Comparison of ENCODE assay signal across 8 mouse cellular contexts in the genomic region with DNA sequence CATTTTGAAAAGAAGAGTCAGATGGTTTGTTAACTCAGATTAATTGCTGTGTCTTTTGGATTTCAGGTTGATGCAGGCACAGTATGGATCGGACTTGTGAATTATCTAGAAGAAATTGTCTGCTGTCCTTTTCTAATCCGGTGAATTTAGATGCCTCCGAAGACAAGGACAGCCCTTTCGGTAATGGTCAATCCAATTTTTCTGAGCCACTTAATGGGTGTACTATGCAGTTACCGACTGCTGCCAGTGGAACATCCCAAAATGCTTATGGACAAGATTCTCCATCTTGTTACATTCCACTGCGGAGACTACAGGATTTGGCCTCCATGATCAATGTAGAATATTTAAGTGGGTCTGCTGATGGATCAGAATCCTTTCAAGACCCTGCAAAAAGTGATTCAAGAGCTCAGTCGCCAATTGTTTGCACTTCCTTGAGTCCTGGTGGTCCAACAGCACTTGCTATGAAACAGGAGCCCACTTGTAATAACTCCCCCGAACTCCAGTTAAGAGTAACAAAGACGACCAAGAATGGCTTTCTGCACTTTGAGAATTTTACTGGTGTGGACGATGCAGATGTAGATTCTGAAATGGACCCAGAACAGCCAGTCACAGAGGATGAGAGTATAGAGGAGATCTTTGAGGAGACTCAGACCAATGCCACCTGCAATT. TPM values are rescaled to one million over a fixed set of nuclear protein-coding genes. Genes with fewer than 3 reads are reported as not detected.
DNase-seq lines count a peak whose midpoint lies in the region; ATAC-seq and TF ChIP-seq lines count a peak whose summit lies in the region.

No protein-coding gene starts in this region.

- H3K9ac ChIP-seq in limb, embryonic 15.5 days = peak overlapping the region; percentile 89
- H3K9ac ChIP-seq in stomach, embryonic 16.5 days (ENCODE audit: low read length) = peak overlapping the region; percentile 94

- DNase-seq in spleen, adult 2 months (ENCODE audit: low read depth in 1 of 2, low spot score in 2 of 2) = no peak
- no peak for DNase-seq in spleen, postnatal 14 days (ENCODE audit: low spot score in 2 of 2)
- no peak for DNase-seq in adrenal gland, adult (ENCODE audit: inconsistent age in 2 of 2, low spot score in 1 of 2)
- no peak for DNase-seq in adipocyte (ENCODE audit: low spot score)

- H3K4me2 ChIP-seq in limb, embryonic 15.5 days = peak overlapping the region; percentile 86
- peak overlapping the region; percentile 96 for H3K4me2 ChIP-seq in stomach, embryonic 16.5 days (ENCODE audit: low read depth, low read length)

- H3K27ac ChIP-seq in spleen, adult 2 months (ENCODE audit: insufficient read depth, low read length) = peak overlapping the region; percentile 97
- H3K27ac ChIP-seq in limb, embryonic 15.5 days = peak overlapping the region; percentile 99
- peak overlapping the region; percentile 99 for H3K27ac ChIP-seq in stomach, embryonic 16.5 days (ENCODE audit: low read length)

- TF ChIP-seq CTCF in spleen, adult 2 months (IDR thresholded peaks at IDR 0.05; ENCODE audit: extremely low read depth, insufficient read depth, insufficient read length, insufficient replicate concordance) = no peak

- H3K9me3 ChIP-seq in erythroblast, embryonic 14.5 days (ENCODE audit: control insufficient read depth, low read length) = peaks cover 2% of the 10 kb centered on the region
- H3K9me3 ChIP-seq in limb, embryonic 15.5 days = no peaks in the 10 kb centered on the region
- H3K9me3 ChIP-seq in stomach, embryonic 16.5 days (replicated peaks; ENCODE audit: control insufficient read depth, low read length) = no peaks in the 10 kb centered on the region

- H3K36me3 ChIP-seq in erythroblast, embryonic 14.5 days (ENCODE audit: control insufficient read depth) = peaks cover 52% of the 10 kb centered on the region
- peaks cover 13% of the 10 kb centered on the region for H3K36me3 ChIP-seq in spleen, adult 2 months (ENCODE audit: control insufficient read depth, insufficient read depth, low read length)
- peaks cover 35% of the 10 kb centered on the region for H3K36me3 ChIP-seq in limb, embryonic 15.5 days
- peaks cover 8% of the 10 kb centered on the region; the same call in 1 of the 2 replicates for H3K36me3 ChIP-seq in stomach, embryonic 16.5 days (ENCODE audit: control insufficient read depth, insufficient read depth, low read length)

- H3K4me1 ChIP-seq in erythroblast, embryonic 14.5 days (ENCODE audit: control insufficient read depth) = peaks cover 75% of the 10 kb centered on the region
- H3K4me1 ChIP-seq in spleen, adult 2 months (ENCODE audit: control insufficient read depth, insufficient read depth, insufficient read length) = peaks cover 20% of the 10 kb centered on the region
- H3K4me1 ChIP-seq in limb, embryonic 15.5 days = peaks cover 55% of the 10 kb centered on the region
- peaks cover 47% of the 10 kb centered on the region for H3K4me1 ChIP-seq in stomach, embryonic 16.5 days (ENCODE audit: control insufficient read depth, insufficient read depth, low read length)

- no peaks in the 10 kb centered on the region for H3K27me3 ChIP-seq in erythroblast, embryonic 14.5 days (ENCODE audit: control insufficient read depth)
- peaks cover 2% of the 10 kb centered on the region; the same call in 1 of the 2 replicates for H3K27me3 ChIP-seq in spleen, adult 2 months (ENCODE audit: control insufficient read depth, insufficient read depth, low read length)
- H3K27me3 ChIP-seq in limb, embryonic 15.5 days = no peaks in the 10 kb centered on the region
- no peaks in the 10 kb centered on the region for H3K27me3 ChIP-seq in stomach, embryonic 16.5 days (ENCODE audit: control insufficient read depth, insufficient read depth, low read length)

- WGBS in spleen, adult 2 months = 81% methylated on average over 10 of the region's 10 CpGs
- 57% methylated on average over 10 of the region's 10 CpGs for WGBS in limb, embryonic 15.5 days
- WGBS in stomach, embryonic 16.5 days = 50% methylated on average over 10 of the region's 10 CpGs

- no peak for ATAC-seq in erythroblast, adult 5-6 weeks (replicated peaks; ENCODE audit: low FRiP score, poor library complexity, severe bottlenecking)
- ATAC-seq in limb, embryonic 15.5 days (ENCODE audit: insufficient number of reproducible peaks, low FRiP score, low TSS enrichment, low read depth) = no peak
- ATAC-seq in stomach, embryonic 16.5 days (ENCODE audit: insufficient read depth, low FRiP score) = no peak

- TF ChIP-seq POLR2A in spleen, adult 2 months (IDR thresholded peaks at IDR 0.05; ENCODE audit: low read depth, low read length) = no peak

- peak overlapping the region; percentile 93 for H3K4me3 ChIP-seq in erythroblast, embryonic 14.5 days (replicated peaks)
- peak overlapping the region; percentile 95; the same call in 1 of the 2 replicates for H3K4me3 ChIP-seq in spleen, adult 2 months (ENCODE audit: extremely low read depth, insufficient read depth, insufficient read length)
- H3K4me3 ChIP-seq in limb, embryonic 15.5 days = peak overlapping the region; percentile 74
- peak overlapping the region; percentile 84 for H3K4me3 ChIP-seq in stomach, embryonic 16.5 days (replicated peaks; ENCODE audit: low read length)

RNA-seq across cellular contexts. Expression of a gene that starts 3.7 kb away (rescaled TPM):
- polyA plus RNA-seq in erythroblast, embryonic 14.5 days (2012) = 0.20 and 0.48 TPM in 2 replicates
- 23.0 and 33.8 TPM in 2 replicates for total RNA-seq in erythroblast, adult 5-6 weeks (2015; ENCODE audit: low replicate concordance)
- total RNA-seq in erythroblast, adult 5-6 weeks (2017; ENCODE audit: low replicate concordance) = 21.0 and 29.0 TPM in 2 replicates
- 16.1 and 17.8 TPM in 2 replicates for polyA plus RNA-seq in spleen, adult 2 months (2012; rRNA removed)
- 52.4 and 55.8 TPM in 2 replicates for polyA plus RNA-seq in limb, embryonic 15.5 days (2015; fragmentation: Nextera tagmentation; extraction: Ambion mirVana)
- polyA plus RNA-seq in stomach, embryonic 16.5 days (2015; fragmentation: Nextera tagmentation; extraction: Ambion mirVana) = 37.9 and 44.6 TPM in 2 replicates

Comparison
In these comparisons a context has a peak if more than half of its experiments do, and no peak if none do; other contexts are left out.
1. RNA of a gene that starts 3.7 kb away (polyA plus RNA-seq): 52.4 to 55.8 TPM in limb, embryonic 15.5 days, 37.9 to 44.6 TPM in stomach, embryonic 16.5 days and 16.1 to 17.8 TPM in spleen, adult 2 months; 0.20 to 0.48 TPM in erythroblast, embryonic 14.5 days; every median in the first group is over 10 times any median in the second.
2. Peak in every context shown above with its lines, with median percentiles within 50 percentile points of each other: H3K4me3 ChIP-seq and H3K27ac ChIP-seq.